Mouse (Mus musculus): ENCODE measurements around the gene Awat2. TPM values are rescaled to one million over a fixed set of nuclear protein-coding genes. Genes with fewer than 3 reads are reported as not detected.

Awat2 gene
- total and polyA plus RNA-seq, 3 experiments = 0.65 to 0.95 TPM; not detected in 1

GRCm38 (mm10) chrX:100356974-100357373 is 85.5 kb downstream of the Awat2 start:
- Histone ChIP-seq H3K4me3 (ENCODE audit: control insufficient read depth in 1 of 2, insufficient read depth in 1 of 2, low read depth in 2 of 2, low read length in 2 of 2) (no peak overlapping the region), H3K27ac (ENCODE audit: control insufficient read depth, low read depth, low read length) (no peak overlapping the region), H3K9ac (ENCODE audit: control insufficient read depth, low read depth, low read length, poor library complexity, severe bottlenecking) (no peak overlapping the region), H3K36me3 (ENCODE audit: control insufficient read depth in 1 of 2, insufficient read depth in 2 of 2, low read length in 2 of 2) (no peaks in the 10 kb centered on the region), H3K27me3 (ENCODE audit: control insufficient read depth in 1 of 2, insufficient read depth in 2 of 2, low read length in 2 of 2) (no peaks in the 10 kb centered on the region), H3K4me1 (ENCODE audit: control insufficient read depth in 1 of 2, insufficient read depth in 2 of 2, low read length in 2 of 2) (no peaks in the 10 kb centered on the region), H3K9me3 (replicated peaks; ENCODE audit: insufficient read depth, low read length) (no peaks in the 10 kb centered on the region), H3K79me2 (ENCODE audit: control insufficient read depth, insufficient read depth, low read length, poor library complexity) (no peaks in the 10 kb centered on the region)
- TF ChIP-seq RAD21 (IDR thresholded peaks at IDR 0.05; ENCODE audit: low read depth, low read length) = no peak
- TF ChIP-seq KAT2A (conservative IDR thresholded peaks at IDR 0.05; ENCODE audit: low read depth, low read length) = no peak
- TF ChIP-seq MYB (IDR thresholded peaks at IDR 0.05; ENCODE audit: low read depth, low read length) = no peak
- no peak for TF ChIP-seq MAFK (IDR thresholded peaks at IDR 0.05; ENCODE audit: borderline replicate concordance, low read depth, low read length)
- TF ChIP-seq TCF12 (IDR thresholded peaks at IDR 0.05; ENCODE audit: low read depth, low read length) = no peak
- no peak for TF ChIP-seq MAX (IDR thresholded peaks at IDR 0.05; ENCODE audit: low read length)
- no peak for TF ChIP-seq GATA1 (IDR thresholded peaks at IDR 0.05; ENCODE audit: low read depth, low read length)
- TF ChIP-seq POLR2AphosphoS5 (IDR thresholded peaks at IDR 0.05; ENCODE audit: borderline replicate concordance, low read depth, low read length) = no peak
- TF ChIP-seq TAL1 (IDR thresholded peaks at IDR 0.05; ENCODE audit: low read length) = no peak
- TF ChIP-seq CHD2 (IDR thresholded peaks at IDR 0.05; ENCODE audit: low read length) = no peak
- no peak for TF ChIP-seq NELFE (IDR thresholded peaks at IDR 0.05; ENCODE audit: low read depth, low read length)
- no peak for TF ChIP-seq POLR2A (IDR thresholded peaks at IDR 0.05; ENCODE audit: control insufficient read depth in 1 of 2, insufficient read depth in 1 of 2, low read depth in 1 of 2, low read length in 2 of 2, poor library complexity in 1 of 2)
- no peak for TF ChIP-seq MYC (IDR thresholded peaks at IDR 0.05; ENCODE audit: low read depth, low read length)
- no peak for TF ChIP-seq ZKSCAN1 (IDR thresholded peaks at IDR 0.05; ENCODE audit: low read depth, low read length)
- DNase-seq (ENCODE audit: low read depth, low spot score) = no peak

Other genes with a start within 250 kb of the Awat2 start
- gene Otud6a, start 13.7 kb downstream of the Awat2 start, total RNA-seq (2012; rRNA removed) = not detected in 2 replicates
- gene Otud6a, start 13.7 kb downstream of the Awat2 start, polyA plus RNA-seq (2012; ENCODE audit: insufficient read depth in 1 of 2, insufficient read length in 2 of 2, low read depth in 1 of 2, low replicate concordance in 2 of 2, missing spikeins in 1 of 2) = not detected
- 77.8 and 79.4 TPM in 2 replicates for gene Igbp1, start 51.6 kb upstream of the Awat2 start, total RNA-seq (2012; rRNA removed)
- gene Igbp1, start 51.6 kb upstream of the Awat2 start, polyA plus RNA-seq (2012; ENCODE audit: insufficient read depth in 1 of 2, insufficient read length in 2 of 2, low read depth in 1 of 2, low replicate concordance in 2 of 2, missing spikeins in 1 of 2) = 10 to 100 TPM in 1 of 2 experiments, not detected in 1; 92.1 TPM
- gene Dgat2l6, start 82.1 kb upstream of the Awat2 start, total RNA-seq (2012; rRNA removed) = not detected in 2 replicates
- gene Dgat2l6, start 82.1 kb upstream of the Awat2 start, polyA plus RNA-seq (2012; ENCODE audit: insufficient read depth in 1 of 2, insufficient read length in 2 of 2, low read depth in 1 of 2, low replicate concordance in 2 of 2, missing spikeins in 1 of 2) = not detected
- gene Awat1, start 129.5 kb upstream of the Awat2 start, total RNA-seq (2012; rRNA removed) = not detected in 2 replicates
- gene Awat1, start 129.5 kb upstream of the Awat2 start, polyA plus RNA-seq (2012; ENCODE audit: insufficient read depth in 1 of 2, insufficient read length in 2 of 2, low read depth in 1 of 2, low replicate concordance in 2 of 2, missing spikeins in 1 of 2) = not detected
- not detected in 2 replicates for gene P2ry4, start 152.2 kb upstream of the Awat2 start, total RNA-seq (2012; rRNA removed)
- gene P2ry4, start 152.2 kb upstream of the Awat2 start, polyA plus RNA-seq (2012; ENCODE audit: insufficient read depth in 1 of 2, insufficient read length in 2 of 2, low read depth in 1 of 2, low replicate concordance in 2 of 2, missing spikeins in 1 of 2) = not detected
- not detected in 2 replicates for gene Arr3, start 162.8 kb upstream of the Awat2 start, total RNA-seq (2012; rRNA removed)
- gene Arr3, start 162.8 kb upstream of the Awat2 start, polyA plus RNA-seq (2012; ENCODE audit: insufficient read depth in 1 of 2, insufficient read length in 2 of 2, low read depth in 1 of 2, low replicate concordance in 2 of 2, missing spikeins in 1 of 2) = not detected
- gene Kif4, start 183.0 kb upstream of the Awat2 start, total RNA-seq (2012; rRNA removed) = 30.2 and 31.1 TPM in 2 replicates
- gene Kif4, start 183.0 kb upstream of the Awat2 start, polyA plus RNA-seq (2012; ENCODE audit: insufficient read depth in 1 of 2, insufficient read length in 2 of 2, low read depth in 1 of 2, low replicate concordance in 2 of 2, missing spikeins in 1 of 2) = 100 to 1,000 TPM in 1 of 2 experiments, 10 to 100 TPM in 1; 35.2 to 153 TPM
- gene Pdzd11, start 183.9 kb upstream of the Awat2 start, total RNA-seq (2012; rRNA removed) = 41.3 and 41.9 TPM in 2 replicates
- 10 to 100 TPM in 1 of 2 experiments, not detected in 1; 66.5 TPM for gene Pdzd11, start 183.9 kb upstream of the Awat2 start, polyA plus RNA-seq (2012; ENCODE audit: insufficient read depth in 1 of 2, insufficient read length in 2 of 2, low read depth in 1 of 2, low replicate concordance in 2 of 2, missing spikeins in 1 of 2)